Mouse (Mus musculus) forebrain, embryonic 14.5 days (tissue): ENCODE data around the gene Mamdc4. TPM values are rescaled to one million over a fixed set of nuclear protein-coding genes. Genes with fewer than 3 reads are reported as not detected.
A peak's percentile ranks its signal among the peaks of the same experiment; 100 is the strongest.

ENCODE experiments used
- ATAC-seq: fragments of 200-750 bp; cut with Nextera tagmentation; 2 replicates; pipeline ENCODE4 v1.8.0; 2017; ENCODE audit warnings: mild to moderate bottlenecking, moderate library complexity
- DNase-seq: peaks from one replicate; pipeline ENCODE4 v3.0.0-alpha.2; 2015; ENCODE audit warnings: low spot score
- H3K27ac ChIP-seq: fragments of 300-500 bp; sonication (generic); 2 replicates; pipeline ENCODE4 v1.5.1; 2014; ENCODE audit warnings: low read depth, mild to moderate bottlenecking, control low read depth, low read length, moderate library complexity
- H3K27me3 ChIP-seq: fragments of 300-500 bp; sonication (generic); replicated peaks from 2 replicates; pipeline ENCODE4 v1.6.1; 2014; ENCODE audit warnings: low read length, control low read depth, mixed read lengths; ENCODE audit not compliant: control insufficient read depth, insufficient read depth
- H3K36me3 ChIP-seq: fragments of 300-500 bp; sonication (generic); 2 replicates; pipeline ENCODE4 v1.6.1; 2014; ENCODE audit warnings: low read length, control low read depth; ENCODE audit not compliant: control insufficient read depth, insufficient read depth
- H3K4me1 ChIP-seq: fragments of 300-500 bp; sonication (generic); 2 replicates; pipeline ENCODE4 v1.6.1; 2014; ENCODE audit warnings: antibody characterized with exemption, low read length, control low read depth; ENCODE audit not compliant: control insufficient read depth, insufficient read depth
- H3K4me2 ChIP-seq: fragments of 300-500 bp; sonication (generic); 2 replicates; pipeline ENCODE4 v1.6.1; 2014; ENCODE audit warnings: mild to moderate bottlenecking, control low read depth, low read length
- H3K4me3 ChIP-seq: fragments of 300-500 bp; sonication (generic); 2 replicates; pipeline ENCODE4 v1.5.1; 2014; ENCODE audit warnings: low read depth, low read length, control low read depth
- H3K9ac ChIP-seq: fragments of 300-500 bp; sonication (generic); 2 replicates; pipeline ENCODE4 v1.6.1; 2014; ENCODE audit warnings: mild to moderate bottlenecking, low read length, control low read depth, moderate library complexity
- H3K9me3 ChIP-seq: fragments of 300-500 bp; sonication (generic); replicated peaks from 2 replicates; pipeline ENCODE4 v1.6.1; 2016; ENCODE audit warnings: low read length, control low read depth, mixed read lengths; ENCODE audit not compliant: control insufficient read depth
- WGBS: fragments of 180-500 bp; shearing (Covaris S2); extraction: QIAGEN DNeasy Blood & Tissue Kit; methylation state at CpG from one replicate; pipeline ENCODE4 v1.1.7; 2014; 5-methylcytosine and 5-hydroxymethylcytosine counted together
- polyA plus RNA-seq: library from polyadenylated mRNA; unstranded; fragments of >200 nt; fragmentation: Nextera tagmentation; extraction: Ambion mirVana; gene quantifications from 2 replicates; pipeline ENCODE4 v1.2.1, GENCODE M21; 2014

The Mamdc4 gene
- polyA plus RNA-seq, 1 experiment from 2014 or later = 0.84 TPM

DNA sequence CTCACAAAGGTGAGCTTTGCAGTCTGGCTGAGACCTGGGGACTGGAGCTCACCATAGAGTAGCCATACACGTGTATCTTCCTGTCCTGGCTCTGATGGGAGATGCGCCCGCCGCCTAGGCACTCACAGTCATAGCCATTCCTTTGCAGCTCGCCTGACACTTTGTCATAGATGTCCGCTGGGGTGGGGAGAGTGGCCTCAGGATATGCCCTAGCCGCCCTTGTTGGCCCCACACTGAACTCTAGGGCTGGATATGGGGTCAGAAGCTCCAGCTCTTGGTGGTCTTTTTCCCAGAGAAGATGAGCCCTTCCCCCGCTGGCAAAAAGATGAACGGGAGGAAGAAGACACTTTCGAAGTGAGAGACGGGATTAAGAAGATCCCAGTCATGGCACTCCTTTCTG is 509 bp downstream of the Mamdc4 start:
- peaks cover 18% of the 10 kb centered on the region for H3K4me1 ChIP-seq
- H3K9me3 ChIP-seq = no peaks in the 10 kb centered on the region
- peak overlapping the region; percentile 51 for H3K4me3 ChIP-seq
- peak overlapping the region; percentile 81 for H3K4me2 ChIP-seq
- H3K27me3 ChIP-seq = peaks cover 34% of the 10 kb centered on the region
- peaks cover 18% of the 10 kb centered on the region for H3K36me3 ChIP-seq
- ATAC-seq (no peak), DNase-seq (no peak)
- WGBS = 19% methylated on average over 11 of the region's 11 CpGs
- H3K9ac ChIP-seq = peak overlapping the region; percentile 66
- H3K27ac ChIP-seq = peak overlapping the region; percentile 87; the same call in 1 of the 2 replicates

DNA sequence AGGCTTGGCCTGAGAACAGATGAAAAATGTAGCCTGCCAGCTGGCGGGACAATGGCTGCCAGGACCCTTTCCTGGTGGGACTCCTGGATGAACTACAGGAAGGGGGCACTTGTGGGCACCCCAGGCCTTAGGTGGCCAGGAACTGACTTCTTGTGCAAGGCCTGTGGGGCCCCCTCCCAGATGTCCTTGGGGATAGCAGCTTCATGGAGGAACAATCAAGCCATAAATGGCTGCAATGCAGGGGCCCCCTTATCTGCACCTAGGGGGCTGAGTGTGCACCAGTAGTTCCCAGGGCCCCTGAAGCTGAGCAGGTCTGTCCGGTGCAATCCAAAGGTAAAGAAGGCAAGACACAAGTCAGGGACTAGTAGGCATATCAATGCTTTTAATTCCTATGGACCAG is 1.6 kb downstream of the Mamdc4 start:
- ATAC-seq = no peak
- Histone ChIP-seq H3K9me3 (no peaks in the 10 kb centered on the region), H3K9ac (no peak overlapping the region), H3K4me2 (no peak overlapping the region), H3K4me1 (peaks cover 18% of the 10 kb centered on the region), H3K36me3 (peaks cover 27% of the 10 kb centered on the region), H3K27me3 (peaks cover 23% of the 10 kb centered on the region), H3K4me3 (no peak overlapping the region), H3K27ac (no peak overlapping the region)
- DNase-seq = no peak
- WGBS = 90% methylated on average over 2 of the region's 2 CpGs

- ATAC-seq = no peak
- no peak for DNase-seq
- H3K4me3 ChIP-seq = no peak overlapping the region
- H3K27me3 ChIP-seq = peaks cover 5% of the 10 kb centered on the region
- WGBS = 88% methylated on average over 4 of the region's 4 CpGs
- H3K36me3 ChIP-seq = peaks cover 43% of the 10 kb centered on the region
- peaks cover 14% of the 10 kb centered on the region for H3K4me1 ChIP-seq
- H3K9me3 ChIP-seq = no peaks in the 10 kb centered on the region
- H3K4me2 ChIP-seq = no peak overlapping the region
- H3K27ac ChIP-seq = no peak overlapping the region
- H3K9ac ChIP-seq = no peak overlapping the region
Observed at GRCm38 (mm10) chr2:25571221-25571620, 3.4 kb downstream of the Mamdc4 start.

DNA sequence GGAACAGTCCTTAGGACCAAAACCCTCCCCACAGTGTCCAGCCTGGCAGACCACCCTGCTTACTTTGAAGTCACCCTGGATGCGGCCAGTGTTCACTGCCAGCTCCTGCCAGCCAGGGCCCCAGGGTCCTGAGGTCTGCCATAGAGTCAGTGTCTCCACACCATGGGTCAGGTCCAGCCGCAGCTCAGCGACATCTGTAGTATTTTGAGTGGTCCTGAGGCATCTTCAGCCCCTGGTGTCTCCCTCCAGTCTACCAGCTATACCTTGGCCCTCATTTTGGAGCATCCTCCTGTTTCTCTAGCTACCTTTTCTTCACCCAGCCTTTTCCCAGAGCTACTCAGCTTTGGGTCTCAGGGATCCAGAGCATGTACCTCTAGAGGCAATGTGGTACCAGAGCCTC is 5.3 kb downstream of the Mamdc4 start:
- no peak for DNase-seq
- 83% methylated on average over 3 of the region's 3 CpGs for WGBS
- Histone ChIP-seq H3K4me2 (no peak overlapping the region), H3K27me3 (no peaks in the 10 kb centered on the region), H3K9me3 (no peaks in the 10 kb centered on the region), H3K36me3 (peaks cover 57% of the 10 kb centered on the region), H3K27ac (no peak overlapping the region), H3K4me3 (no peak overlapping the region), H3K9ac (no peak overlapping the region), H3K4me1 (peaks cover 7% of the 10 kb centered on the region)
- ATAC-seq = no peak

GRCm38 (mm10) chr2:25568473-25569019 is 6.1 kb downstream of the Mamdc4 start:
- Histone ChIP-seq H3K27me3 (no peaks in the 10 kb centered on the region), H3K9ac (no peak overlapping the region), H3K4me3 (no peak overlapping the region), H3K4me2 (no peak overlapping the region), H3K27ac (no peak overlapping the region), H3K9me3 (no peaks in the 10 kb centered on the region), H3K36me3 (peaks cover 65% of the 10 kb centered on the region), H3K4me1 (peaks cover 1% of the 10 kb centered on the region)
- DNase-seq (no peak), ATAC-seq (no peak)
- 93% methylated on average over 6 of the region's 6 CpGs for WGBS

DNA sequence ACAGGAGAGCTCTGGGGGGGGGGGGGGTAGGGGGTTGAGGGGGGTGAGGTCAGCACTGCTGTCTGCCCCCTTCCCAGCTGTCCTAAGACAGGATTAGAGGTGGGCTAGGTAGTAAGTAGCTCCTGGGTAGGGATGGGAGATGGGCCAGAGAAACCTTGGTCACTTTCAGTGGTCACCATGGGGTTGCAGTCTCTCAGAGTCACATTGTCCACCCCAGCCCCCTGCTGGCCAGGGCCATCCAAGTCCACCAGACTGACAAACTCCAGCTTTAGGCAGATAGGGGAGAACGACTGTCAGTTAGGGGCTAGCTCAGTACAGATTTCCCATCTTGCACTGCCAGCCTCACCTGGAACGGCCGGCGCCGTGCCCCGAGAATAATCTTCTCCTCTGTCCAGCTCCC is 8.1 kb downstream of the Mamdc4 start:
- H3K27me3 ChIP-seq = no peaks in the 10 kb centered on the region
- ATAC-seq (no peak), DNase-seq (no peak)
- H3K36me3 ChIP-seq = peaks cover 83% of the 10 kb centered on the region
- H3K4me1 ChIP-seq = no peaks in the 10 kb centered on the region
- H3K9me3 ChIP-seq = no peaks in the 10 kb centered on the region
- H3K9ac ChIP-seq = no peak overlapping the region
- no peak overlapping the region for H3K27ac ChIP-seq
- H3K4me3 ChIP-seq = no peak overlapping the region
- H3K4me2 ChIP-seq = no peak overlapping the region
- WGBS = 83% methylated on average over 6 of the region's 6 CpGs

DNA sequence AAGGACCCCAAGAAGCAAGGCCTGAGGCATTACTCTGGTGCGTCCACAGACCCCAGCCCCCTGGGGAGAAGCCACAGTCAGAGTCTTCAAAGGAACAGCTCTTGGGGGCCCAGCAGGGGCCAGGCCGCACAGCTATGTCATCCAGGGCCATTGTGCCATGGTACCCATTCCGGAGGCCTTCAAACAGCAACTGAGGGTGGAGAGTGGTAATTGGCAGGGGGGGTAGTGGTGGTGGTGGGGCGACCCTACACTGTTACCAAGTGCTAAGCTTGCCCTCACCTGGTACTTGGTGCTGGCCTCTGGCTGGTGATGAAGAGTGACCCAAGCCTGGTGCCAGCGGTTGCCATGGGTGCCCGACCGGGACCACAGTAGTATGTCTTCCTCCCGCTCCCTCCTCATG is 8.9 kb downstream of the Mamdc4 start:
- H3K27ac ChIP-seq = no peak overlapping the region
- 89% methylated on average over 8 of the region's 8 CpGs for WGBS
- H3K36me3 ChIP-seq = peaks cover 86% of the 10 kb centered on the region
- no peak for ATAC-seq
- H3K4me2 ChIP-seq = no peak overlapping the region
- H3K9ac ChIP-seq = no peak overlapping the region
- no peaks in the 10 kb centered on the region for H3K27me3 ChIP-seq
- H3K4me1 ChIP-seq = no peaks in the 10 kb centered on the region
- no peak for DNase-seq
- H3K9me3 ChIP-seq = no peaks in the 10 kb centered on the region
- no peak overlapping the region for H3K4me3 ChIP-seq

- peaks cover 60% of the 10 kb centered on the region for H3K36me3 ChIP-seq
Observed at GRCm38 (mm10) chr2:25561946-25562345, 12.7 kb downstream of the Mamdc4 start.

DNA sequence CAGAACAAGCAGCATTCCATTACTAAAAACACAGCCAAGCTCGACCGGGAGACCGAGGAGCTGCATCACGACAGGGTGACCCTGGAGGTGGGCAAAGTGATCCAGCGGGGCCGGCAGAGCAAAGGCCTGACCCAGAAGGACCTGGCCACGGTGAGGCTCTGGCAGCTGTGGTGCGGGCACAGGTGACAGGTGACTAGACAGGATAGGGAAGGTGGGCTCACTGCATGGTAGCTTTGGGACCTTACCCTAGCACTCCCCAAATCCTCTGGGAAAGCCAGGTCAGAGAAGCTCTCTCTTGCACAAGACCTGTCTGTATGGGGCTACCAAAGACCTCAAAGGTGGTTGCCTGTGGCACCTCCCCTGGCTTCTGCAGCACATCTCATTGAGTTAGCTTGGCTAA is 14.1 kb downstream of the Mamdc4 start:
- no peaks in the 10 kb centered on the region for H3K9me3 ChIP-seq
- H3K27me3 ChIP-seq = no peaks in the 10 kb centered on the region
- ATAC-seq = no peak
- H3K4me3 ChIP-seq = no peak overlapping the region
- H3K4me2 ChIP-seq = no peak overlapping the region
- H3K9ac ChIP-seq = no peak overlapping the region
- 93% methylated on average over 8 of the region's 8 CpGs for WGBS
- peaks cover 53% of the 10 kb centered on the region for H3K36me3 ChIP-seq
- DNase-seq = no peak
- peaks cover 17% of the 10 kb centered on the region for H3K4me1 ChIP-seq
- no peak overlapping the region for H3K27ac ChIP-seq

More at GRCm38 (mm10) chr2:25561946-25562345, 12.7 kb downstream of the Mamdc4 start:
- H3K27me3 ChIP-seq = no peaks in the 10 kb centered on the region
- H3K4me1 ChIP-seq = peaks cover 10% of the 10 kb centered on the region
- H3K9me3 ChIP-seq = no peaks in the 10 kb centered on the region
- ATAC-seq (no peak), DNase-seq (no peak)
- WGBS = 88% methylated on average over 9 of the region's 9 CpGs
- H3K27ac ChIP-seq = no peak overlapping the region
- no peak overlapping the region for H3K4me2 ChIP-seq
- no peak overlapping the region for H3K4me3 ChIP-seq
- no peak overlapping the region for H3K9ac ChIP-seq
